Mouse (Mus musculus): ENCODE measurements at regions not wholly inside any gene's neighbourhood (a gene's known extent, or its start where the extent isn't known, plus 50 kb on each side); places are given as distances from the start of the nearest gene placed in this dataset.
A peak's percentile ranks its signal among the peaks of the same experiment; 100 is the strongest.

GRCm38 (mm10) chr16:23838696-23839095 lies 52.1 kb downstream of the Sst start:
- Histone ChIP-seq H3K4me2 (ENCODE audit: low read depth, low read length) (no peak overlapping the region), H3K9me3 (ENCODE audit: control insufficient read depth, low read length) (no peaks in the 10 kb centered on the region), H3K27me3 (ENCODE audit: control insufficient read depth, insufficient read depth, low read length) (no peaks in the 10 kb centered on the region), H3K9ac (replicated peaks; ENCODE audit: low read depth, low read length) (no peak overlapping the region), H3K4me3 (ENCODE audit: low read depth, low read length) (no peak overlapping the region), H3K27ac (ENCODE audit: low read depth, low read length) (no peak overlapping the region), H3K36me3 (ENCODE audit: control insufficient read depth, insufficient read depth, low read length) (no peaks in the 10 kb centered on the region), H3K4me1 (ENCODE audit: control insufficient read depth, insufficient read depth, low read length) (0 out of 2 replicates have a peak, but pooled peaks cover 3% of the 10 kb centered on the region)
- ATAC-seq (ENCODE audit: low read depth), result no peak
- 50% methylated on average over 7 of the region's 7 CpGs for WGBS

- ATAC-seq (ENCODE audit: low read depth), result no peak
Measured at GRCm38 (mm10) chr16:23838114-23838513, 52.6 kb downstream of the Sst start.

GRCm38 (mm10) chr16:23834991-23835390 lies 55.8 kb downstream of the Sst start:
- 87% methylated on average over 4 of the region's 4 CpGs for WGBS
- Histone ChIP-seq H3K4me2 (ENCODE audit: low read depth, low read length) (no peak overlapping the region), H3K4me3 (ENCODE audit: low read depth, low read length) (no peak overlapping the region), H3K36me3 (ENCODE audit: control insufficient read depth, insufficient read depth, low read length) (no peaks in the 10 kb centered on the region), H3K27ac (ENCODE audit: low read depth, low read length) (no peak overlapping the region), H3K9me3 (ENCODE audit: control insufficient read depth, low read length) (no peaks in the 10 kb centered on the region), H3K27me3 (ENCODE audit: control insufficient read depth, insufficient read depth, low read length) (no peaks in the 10 kb centered on the region), H3K9ac (replicated peaks; ENCODE audit: low read depth, low read length) (no peak overlapping the region), H3K4me1 (ENCODE audit: control insufficient read depth, insufficient read depth, low read length) (0 out of 2 replicates have a peak, but pooled peaks cover 3% of the 10 kb centered on the region)
- no peak for ATAC-seq (ENCODE audit: low read depth)

More at GRCm38 (mm10) chr16:23838114-23838513, 52.6 kb downstream of the Sst start:
- Histone ChIP-seq H3K4me3 (ENCODE audit: low read depth, low read length) (no peak overlapping the region), H3K36me3 (ENCODE audit: control insufficient read depth, insufficient read depth, low read length) (no peaks in the 10 kb centered on the region), H3K27ac (ENCODE audit: low read depth, low read length) (no peak overlapping the region), H3K4me2 (ENCODE audit: low read depth, low read length) (no peak overlapping the region), H3K9me3 (ENCODE audit: control insufficient read depth, low read length) (no peaks in the 10 kb centered on the region), H3K9ac (replicated peaks; ENCODE audit: low read depth, low read length) (no peak overlapping the region), H3K27me3 (ENCODE audit: control insufficient read depth, insufficient read depth, low read length) (no peaks in the 10 kb centered on the region), H3K4me1 (ENCODE audit: control insufficient read depth, insufficient read depth, low read length) (0 out of 2 replicates have a peak, but pooled peaks cover 3% of the 10 kb centered on the region)
- 83% methylated on average over 2 of the region's 2 CpGs for WGBS

GRCm38 (mm10) chr16:23833603-23834002 lies 57.2 kb downstream of the Sst start:
- no peaks in the 10 kb centered on the region for H3K36me3 ChIP-seq (ENCODE audit: control insufficient read depth, insufficient read depth, low read length)
- no peak overlapping the region for H3K4me3 ChIP-seq (ENCODE audit: low read depth, low read length)
- 0 out of 2 replicates have a peak, but pooled peaks have one; percentile 28 for ATAC-seq (ENCODE audit: low read depth)
- no peak overlapping the region for H3K9ac ChIP-seq (replicated peaks; ENCODE audit: low read depth, low read length)
- 0 out of 2 replicates have a peak, but pooled peaks cover 3% of the 10 kb centered on the region for H3K4me1 ChIP-seq (ENCODE audit: control insufficient read depth, insufficient read depth, low read length)
- no peaks in the 10 kb centered on the region for H3K9me3 ChIP-seq (ENCODE audit: control insufficient read depth, low read length)
- no peaks in the 10 kb centered on the region for H3K27me3 ChIP-seq (ENCODE audit: control insufficient read depth, insufficient read depth, low read length)
- WGBS, result 62% methylated on average over 2 of the region's 2 CpGs
- no peak overlapping the region for H3K4me2 ChIP-seq (ENCODE audit: low read depth, low read length)
- H3K27ac ChIP-seq (ENCODE audit: low read depth, low read length), result no peak overlapping the region

GRCm38 (mm10) chr16:23833042-23833423 lies 57.7 kb downstream of the Sst start:
- Histone ChIP-seq H3K4me3 (ENCODE audit: low read depth, low read length) (no peak overlapping the region), H3K27me3 (ENCODE audit: control insufficient read depth, insufficient read depth, low read length) (no peaks in the 10 kb centered on the region), H3K27ac (ENCODE audit: low read depth, low read length) (no peak overlapping the region), H3K4me1 (ENCODE audit: control insufficient read depth, insufficient read depth, low read length) (no peaks in the 10 kb centered on the region), H3K9ac (replicated peaks; ENCODE audit: low read depth, low read length) (no peak overlapping the region), H3K9me3 (ENCODE audit: control insufficient read depth, low read length) (no peaks in the 10 kb centered on the region), H3K36me3 (ENCODE audit: control insufficient read depth, insufficient read depth, low read length) (no peaks in the 10 kb centered on the region), H3K4me2 (ENCODE audit: low read depth, low read length) (no peak overlapping the region)
- 70% methylated on average over 2 of the region's 2 CpGs for WGBS
- no peak for ATAC-seq (ENCODE audit: low read depth)

GRCm38 (mm10) chr16:23832393-23833041 lies 58.2 kb downstream of the Sst start:
- Histone ChIP-seq H3K4me2 (ENCODE audit: low read depth, low read length) (no peak overlapping the region), H3K27ac (ENCODE audit: low read depth, low read length) (no peak overlapping the region), H3K4me3 (ENCODE audit: low read depth, low read length) (no peak overlapping the region), H3K9ac (replicated peaks; ENCODE audit: low read depth, low read length) (no peak overlapping the region), H3K27me3 (ENCODE audit: control insufficient read depth, insufficient read depth, low read length) (no peaks in the 10 kb centered on the region), H3K4me1 (ENCODE audit: control insufficient read depth, insufficient read depth, low read length) (no peaks in the 10 kb centered on the region), H3K9me3 (ENCODE audit: control insufficient read depth, low read length) (no peaks in the 10 kb centered on the region), H3K36me3 (ENCODE audit: control insufficient read depth, insufficient read depth, low read length) (no peaks in the 10 kb centered on the region)
- 62% methylated on average over 9 of the region's 9 CpGs for WGBS
- no peak for ATAC-seq (ENCODE audit: low read depth)

GRCm38 (mm10) chr16:23825662-23826061 lies 65.1 kb downstream of the Sst start:
- no peak overlapping the region for H3K4me2 ChIP-seq (ENCODE audit: low read depth, low read length)
- H3K4me3 ChIP-seq (ENCODE audit: low read depth, low read length), result no peak overlapping the region
- H3K36me3 ChIP-seq (ENCODE audit: control insufficient read depth, insufficient read depth, low read length), result no peaks in the 10 kb centered on the region
- 65% methylated on average over 5 of the region's 5 CpGs for WGBS
- H3K27ac ChIP-seq (ENCODE audit: low read depth, low read length), result no peak overlapping the region
- H3K9ac ChIP-seq (replicated peaks; ENCODE audit: low read depth, low read length), result no peak overlapping the region
- no peaks in the 10 kb centered on the region for H3K27me3 ChIP-seq (ENCODE audit: control insufficient read depth, insufficient read depth, low read length)
- H3K9me3 ChIP-seq (ENCODE audit: control insufficient read depth, low read length), result no peaks in the 10 kb centered on the region
- 0 out of 2 replicates have a peak, but pooled peaks cover 3% of the 10 kb centered on the region for H3K4me1 ChIP-seq (ENCODE audit: control insufficient read depth, insufficient read depth, low read length)
- no peak for ATAC-seq (ENCODE audit: low read depth)

GRCm38 (mm10) chr16:23785216-23785615 lies 105.5 kb downstream of the Sst start:
- Histone ChIP-seq H3K4me1 (ENCODE audit: control insufficient read depth, insufficient read depth, low read length) (no peaks in the 10 kb centered on the region), H3K4me2 (ENCODE audit: low read depth, low read length) (no peak overlapping the region), H3K27me3 (ENCODE audit: control insufficient read depth, insufficient read depth, low read length) (no peaks in the 10 kb centered on the region), H3K9me3 (ENCODE audit: control insufficient read depth, low read length) (no peaks in the 10 kb centered on the region), H3K4me3 (ENCODE audit: low read depth, low read length) (no peak overlapping the region), H3K36me3 (ENCODE audit: control insufficient read depth, insufficient read depth, low read length) (no peaks in the 10 kb centered on the region), H3K27ac (ENCODE audit: low read depth, low read length) (no peak overlapping the region), H3K9ac (replicated peaks; ENCODE audit: low read depth, low read length) (no peak overlapping the region)
- ATAC-seq (ENCODE audit: low read depth), result no peak
- WGBS, result 88% methylated on average over 2 of the region's 2 CpGs

GRCm38 (mm10) chr16:23784021-23784897 lies 106.5 kb downstream of the Sst start:
- whole genome bisulfite sequencing, result 78% methylated on average over 6 of the region's 6 CpGs

More at GRCm38 (mm10) chr16:23784021-23784897, 106.5 kb downstream of the Sst start:
- H3K27me3 ChIP-seq (ENCODE audit: control insufficient read depth, insufficient read depth, low read length), result no peaks in the 10 kb centered on the region
- no peak overlapping the region for H3K9ac ChIP-seq (replicated peaks; ENCODE audit: low read depth, low read length)
- H3K9me3 ChIP-seq (ENCODE audit: control insufficient read depth, low read length), result no peaks in the 10 kb centered on the region
- H3K27ac ChIP-seq (ENCODE audit: low read depth, low read length), result no peak overlapping the region
- H3K4me3 ChIP-seq (ENCODE audit: low read depth, low read length), result no peak overlapping the region
- H3K4me1 ChIP-seq (ENCODE audit: control insufficient read depth, insufficient read depth, low read length), result no peaks in the 10 kb centered on the region
- ATAC-seq (ENCODE audit: low read depth), result no peak
- H3K36me3 ChIP-seq (ENCODE audit: control insufficient read depth, insufficient read depth, low read length), result no peaks in the 10 kb centered on the region
- H3K4me2 ChIP-seq (ENCODE audit: low read depth, low read length), result no peak overlapping the region

Data from neural tube, embryonic 14.5 days (tissue).